Mouse (Mus musculus): ENCODE measurements around the gene H2al1j. TPM values are rescaled to one million over a fixed set of nuclear protein-coding genes. Genes with fewer than 3 reads are reported as not detected.

H2al1j gene
- polyA plus RNA-seq, 1 experiment from 2014 or later, result not detected

- ATAC-seq, result no peak
- no peak for TF ChIP-seq CTCF (IDR thresholded peaks at IDR 0.05; ENCODE audit: low read depth)
- Histone ChIP-seq H3K4me3 (ENCODE audit: low read depth, low read length) (no peak overlapping the region), H3K27me3 (replicated peaks; ENCODE audit: control insufficient read depth, insufficient read depth, low read length) (0 out of 2 replicates have a peak, but pooled peaks cover 3% of the 10 kb centered on the region), H3K36me3 (ENCODE audit: control insufficient read depth, insufficient read depth) (no peaks in the 10 kb centered on the region), H3K4me2 (replicated peaks; ENCODE audit: low read depth) (no peak overlapping the region), H3K9ac (ENCODE audit: low read depth, low read length) (no peak overlapping the region), H3K9me3 (ENCODE audit: control insufficient read depth) (no peaks in the 10 kb centered on the region), H3K4me1 (replicated peaks; ENCODE audit: control insufficient read depth, insufficient read depth, low read length) (no peaks in the 10 kb centered on the region), H3K27ac (ENCODE audit: low read depth, low read length) (no peak overlapping the region)
- WGBS, result 74% methylated on average over 2 of the region's 2 CpGs
Measured at GRCm38 (mm10) chrX:11361261-11361660, 33.6 kb downstream of the H2al1j start.

GRCm38 (mm10) chrX:11363890-11364289, 36.3 kb downstream of the H2al1j start:
- 76% methylated on average over 6 of the region's 6 CpGs for WGBS
- Histone ChIP-seq H3K9ac (ENCODE audit: low read depth, low read length) (no peak overlapping the region), H3K4me3 (ENCODE audit: low read depth, low read length) (no peak overlapping the region), H3K27ac (ENCODE audit: low read depth, low read length) (no peak overlapping the region), H3K4me2 (replicated peaks; ENCODE audit: low read depth) (no peak overlapping the region), H3K27me3 (replicated peaks; ENCODE audit: control insufficient read depth, insufficient read depth, low read length) (0 out of 2 replicates have a peak, but pooled peaks cover 3% of the 10 kb centered on the region), H3K36me3 (ENCODE audit: control insufficient read depth, insufficient read depth) (no peaks in the 10 kb centered on the region), H3K4me1 (replicated peaks; ENCODE audit: control insufficient read depth, insufficient read depth, low read length) (no peaks in the 10 kb centered on the region), H3K9me3 (ENCODE audit: control insufficient read depth) (no peaks in the 10 kb centered on the region)
- TF ChIP-seq CTCF (IDR thresholded peaks at IDR 0.05; ENCODE audit: low read depth), result no peak
- no peak for ATAC-seq

- no peak overlapping the region for H3K9ac ChIP-seq (ENCODE audit: low read depth, low read length)
- TF ChIP-seq CTCF (IDR thresholded peaks at IDR 0.05; ENCODE audit: low read depth), result no peak
- no peaks in the 10 kb centered on the region for H3K9me3 ChIP-seq (ENCODE audit: control insufficient read depth)
- H3K4me3 ChIP-seq (ENCODE audit: low read depth, low read length), result no peak overlapping the region
- no peaks in the 10 kb centered on the region for H3K4me1 ChIP-seq (replicated peaks; ENCODE audit: control insufficient read depth, insufficient read depth, low read length)
- H3K27me3 ChIP-seq (replicated peaks; ENCODE audit: control insufficient read depth, insufficient read depth, low read length), result 0 out of 2 replicates have a peak, but pooled peaks cover under 1% of the 10 kb centered on the region
- ATAC-seq, result no peak
- no peak overlapping the region for H3K4me2 ChIP-seq (replicated peaks; ENCODE audit: low read depth)
- WGBS, result 58% methylated on average over 12 of the region's 12 CpGs
- H3K36me3 ChIP-seq (ENCODE audit: control insufficient read depth, insufficient read depth), result no peaks in the 10 kb centered on the region
- H3K27ac ChIP-seq (ENCODE audit: low read depth, low read length), result no peak overlapping the region
Measured at GRCm38 (mm10) chrX:11365151-11365550, 37.5 kb downstream of the H2al1j start.

Other genes starting within 250 kb of the H2al1j start
- gene H2al1a, start 28.6 kb upstream of the H2al1j start, polyA plus RNA-seq (2015; fragmentation: Nextera tagmentation; extraction: Ambion mirVana), result not detected in 2 replicates
- not detected in 2 replicates for gene H2al1b, start 25.4 kb upstream of the H2al1j start, polyA plus RNA-seq (2015; fragmentation: Nextera tagmentation; extraction: Ambion mirVana)
- gene H2al1c, start 22.2 kb upstream of the H2al1j start, polyA plus RNA-seq (2015; fragmentation: Nextera tagmentation; extraction: Ambion mirVana), result not detected in 2 replicates
- gene H2al1d, start 19.0 kb upstream of the H2al1j start, polyA plus RNA-seq (2015; fragmentation: Nextera tagmentation; extraction: Ambion mirVana), result not detected in 2 replicates
- gene H2al1e, start 15.9 kb upstream of the H2al1j start, polyA plus RNA-seq (2015; fragmentation: Nextera tagmentation; extraction: Ambion mirVana), result not detected in 2 replicates
- gene H2al1f, start 12.7 kb upstream of the H2al1j start, polyA plus RNA-seq (2015; fragmentation: Nextera tagmentation; extraction: Ambion mirVana), result not detected in 2 replicates
- not detected in 2 replicates for gene H2al1g, start 9.6 kb upstream of the H2al1j start, polyA plus RNA-seq (2015; fragmentation: Nextera tagmentation; extraction: Ambion mirVana)
- not detected in 2 replicates for gene H2al1h, start 6.3 kb upstream of the H2al1j start, polyA plus RNA-seq (2015; fragmentation: Nextera tagmentation; extraction: Ambion mirVana)
- not detected in 2 replicates for gene H2al1i, start 3.2 kb upstream of the H2al1j start, polyA plus RNA-seq (2015; fragmentation: Nextera tagmentation; extraction: Ambion mirVana)

Data from intestine, postnatal 0 days (tissue).